Mouse (Mus musculus) midbrain, embryonic 11.5 days (tissue): ENCODE results near the gene Car11. TPM values are rescaled to one million over a fixed set of nuclear protein-coding genes. Genes with fewer than 3 reads are reported as not detected.
A peak's percentile ranks its signal among the peaks of the same experiment; 100 is the strongest.

Experiments
- ATAC-seq: fragments of 200-750 bp; cut with Nextera tagmentation; 2 replicates; pipeline ENCODE4 v1.8.0; 2017; ENCODE audit warnings: moderate TSS enrichment, moderate library complexity; ENCODE audit not compliant: low FRiP score
- DNase-seq: peaks from one replicate; pipeline ENCODE4 v3.0.0; 2015; ENCODE audit warnings: low spot score; ENCODE audit errors: missing footprints
- H3K27ac ChIP-seq: fragments of 300-500 bp; sonication (generic); 2 replicates; pipeline ENCODE4 v1.5.1; 2014; ENCODE audit warnings: low read depth, low read length
- H3K27me3 ChIP-seq: fragments of 300-500 bp; sonication (generic); 2 replicates; pipeline ENCODE4 v1.6.1; 2014; ENCODE audit warnings: mild to moderate bottlenecking, low read length, moderate library complexity, mixed read lengths; ENCODE audit not compliant: control insufficient read depth, insufficient read depth
- H3K36me3 ChIP-seq: fragments of 300-500 bp; sonication (generic); 2 replicates; pipeline ENCODE4 v1.6.1; 2014; ENCODE audit warnings: mild to moderate bottlenecking, low read length, moderate library complexity, mixed read lengths; ENCODE audit not compliant: control insufficient read depth, insufficient read depth
- H3K4me1 ChIP-seq: fragments of 300-500 bp; sonication (generic); 2 replicates; pipeline ENCODE4 v1.6.1; 2014; ENCODE audit warnings: low read length; ENCODE audit not compliant: control insufficient read depth, insufficient read depth
- H3K4me2 ChIP-seq: fragments of 300-500 bp; sonication (generic); 2 replicates; pipeline ENCODE4 v1.6.1; 2014; ENCODE audit warnings: mild to moderate bottlenecking, moderate library complexity
- H3K4me3 ChIP-seq: fragments of 300-500 bp; sonication (generic); 2 replicates; pipeline ENCODE4 v1.5.1; 2014; ENCODE audit warnings: low read depth, low read length
- H3K9ac ChIP-seq: fragments of 300-500 bp; sonication (generic); 2 replicates; pipeline ENCODE4 v1.6.1; 2014; ENCODE audit warnings: low read length
- H3K9me3 ChIP-seq: fragments of 300-500 bp; sonication (generic); 2 replicates; pipeline ENCODE4 v1.6.1; 2016; ENCODE audit warnings: low read length; ENCODE audit not compliant: control insufficient read depth
- WGBS: fragments of 180-500 bp; shearing (Covaris S2); extraction: QIAGEN DNeasy Blood & Tissue Kit; methylation state at CpG from one replicate; pipeline ENCODE4 v1.1.7; 2014; 5-methylcytosine and 5-hydroxymethylcytosine counted together
- polyA plus RNA-seq: library from polyadenylated mRNA; unstranded; fragments of >200 nt; fragmentation: Nextera tagmentation; extraction: Ambion mirVana; gene quantifications from 2 replicates; pipeline ENCODE4 v1.2.1, GENCODE M21; 2014

Gene Car11
- polyA plus RNA-seq, 1 experiment from 2014 or later = 3.3 TPM

DNA sequence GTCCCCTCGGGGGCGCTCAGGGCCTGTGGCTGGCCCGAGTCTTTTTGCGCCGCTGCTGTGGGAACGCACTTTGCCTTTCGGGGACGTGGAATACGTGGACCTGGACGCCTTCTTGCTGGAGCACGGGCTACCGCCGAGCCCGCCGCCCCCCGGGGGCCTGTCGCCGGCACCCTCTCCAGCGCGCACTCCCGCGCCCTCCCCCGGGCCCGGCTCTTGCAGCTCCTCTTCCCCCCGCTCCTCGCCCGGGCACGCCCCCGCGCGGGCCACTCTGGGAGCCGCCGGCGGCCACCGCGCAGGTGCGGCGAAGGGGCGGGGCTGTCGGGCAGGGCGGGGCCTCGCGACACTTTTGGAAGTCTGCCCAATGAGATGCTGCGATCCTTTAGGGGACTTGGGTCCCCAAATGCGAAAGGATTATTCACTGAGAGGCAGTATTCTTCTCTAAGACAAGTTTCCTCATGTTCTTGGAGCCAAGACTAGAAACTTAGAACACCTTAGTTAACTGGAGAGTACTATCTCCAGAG is 7.1 kb downstream of the Car11 start:
- H3K36me3 ChIP-seq = peaks cover 14% of the 10 kb centered on the region
- peak overlapping the region; percentile 52 for H3K4me3 ChIP-seq
- ATAC-seq = peak; percentile 2; the same call in 1 of the 2 replicates
- H3K9ac ChIP-seq = peak overlapping the region; percentile 76
- WGBS = under 1% methylated on average over 29 of the region's 45 CpGs
- H3K9me3 ChIP-seq = no peaks in the 10 kb centered on the region
- H3K4me1 ChIP-seq = peaks cover 59% of the 10 kb centered on the region
- H3K4me2 ChIP-seq = peak overlapping the region; percentile 98
- H3K27me3 ChIP-seq = no peaks in the 10 kb centered on the region
- no peak overlapping the region for H3K27ac ChIP-seq
- DNase-seq = peak; percentile 97

DNA sequence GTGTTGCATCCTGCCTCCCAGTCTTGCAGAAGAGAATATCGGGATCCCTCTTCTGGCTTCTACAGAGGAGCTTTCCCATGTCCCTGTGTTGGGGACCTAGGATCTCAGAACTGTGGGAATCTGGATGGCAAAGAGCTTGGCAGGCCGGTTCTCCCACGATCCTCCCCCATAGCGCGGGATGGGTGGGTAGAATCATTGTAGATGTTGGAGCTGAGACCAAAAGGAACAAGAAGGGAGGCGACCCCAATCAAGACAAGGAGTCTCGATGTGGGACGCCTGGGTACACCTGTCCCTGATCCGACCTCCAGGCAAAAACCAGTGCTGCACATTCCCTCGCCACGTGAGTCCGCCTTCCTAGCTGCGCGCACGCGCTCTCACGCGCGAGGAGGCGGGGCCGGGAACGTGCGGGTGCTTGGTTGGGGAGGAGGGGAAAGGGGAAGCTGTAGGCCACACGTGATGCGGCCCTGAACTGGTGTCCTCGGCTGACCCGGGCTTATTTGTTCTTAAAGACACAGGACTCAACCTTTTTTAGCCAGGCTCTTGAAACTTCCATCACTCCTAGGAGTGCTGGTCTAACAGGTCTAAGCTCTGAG is 7.8 kb downstream of the Car11 start:
- peak overlapping the region; percentile 52 for H3K4me3 ChIP-seq
- H3K9me3 ChIP-seq = no peaks in the 10 kb centered on the region
- H3K4me1 ChIP-seq = peaks cover 59% of the 10 kb centered on the region
- no peak overlapping the region; the same call in 1 of the 2 replicates for H3K9ac ChIP-seq
- no peaks in the 10 kb centered on the region for H3K27me3 ChIP-seq
- under 1% methylated on average over 27 of the region's 27 CpGs for WGBS
- ATAC-seq (no peak), DNase-seq (peak; percentile 98)
- H3K4me2 ChIP-seq = peak overlapping the region; percentile 98
- H3K36me3 ChIP-seq = peaks cover 18% of the 10 kb centered on the region
- H3K27ac ChIP-seq = no peak overlapping the region

DNA sequence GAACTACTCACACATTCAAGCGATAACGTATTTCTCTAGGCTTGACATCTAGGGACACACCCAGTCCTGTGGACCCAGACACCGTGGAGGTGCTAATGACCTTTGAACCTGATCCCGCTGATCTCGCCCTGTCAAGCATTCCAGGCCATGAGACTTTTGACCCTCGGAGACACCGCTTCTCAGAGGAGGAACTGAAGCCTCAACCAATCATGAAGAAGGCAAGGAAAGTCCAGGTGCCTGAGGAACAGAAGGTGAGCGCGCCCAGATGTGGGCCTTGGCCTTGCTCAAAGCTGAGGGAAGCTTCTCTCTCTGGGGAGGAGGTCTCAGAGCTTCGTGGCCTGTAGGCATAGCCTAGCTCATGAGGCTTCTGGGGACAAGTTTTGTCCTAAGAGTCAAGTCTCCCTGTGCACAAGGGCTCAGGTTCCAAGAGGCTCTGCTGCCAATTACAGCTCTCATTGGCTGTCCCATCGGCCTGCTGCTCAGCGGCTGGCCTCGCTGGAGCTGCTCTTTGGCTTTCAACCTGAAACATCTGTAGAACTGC is 8.6 kb downstream of the Car11 start:
- no peaks in the 10 kb centered on the region for H3K9me3 ChIP-seq
- ATAC-seq (no peak), DNase-seq (no peak)
- H3K9ac ChIP-seq = peak overlapping the region; percentile 18; the same call in 1 of the 2 replicates
- peaks cover 58% of the 10 kb centered on the region for H3K4me1 ChIP-seq
- no peak overlapping the region for H3K4me3 ChIP-seq
- peak overlapping the region; percentile 98 for H3K4me2 ChIP-seq
- no peak overlapping the region for H3K27ac ChIP-seq
- peaks cover 24% of the 10 kb centered on the region for H3K36me3 ChIP-seq
- 55% methylated on average over 13 of the region's 13 CpGs for WGBS
- H3K27me3 ChIP-seq = no peaks in the 10 kb centered on the region

DNA sequence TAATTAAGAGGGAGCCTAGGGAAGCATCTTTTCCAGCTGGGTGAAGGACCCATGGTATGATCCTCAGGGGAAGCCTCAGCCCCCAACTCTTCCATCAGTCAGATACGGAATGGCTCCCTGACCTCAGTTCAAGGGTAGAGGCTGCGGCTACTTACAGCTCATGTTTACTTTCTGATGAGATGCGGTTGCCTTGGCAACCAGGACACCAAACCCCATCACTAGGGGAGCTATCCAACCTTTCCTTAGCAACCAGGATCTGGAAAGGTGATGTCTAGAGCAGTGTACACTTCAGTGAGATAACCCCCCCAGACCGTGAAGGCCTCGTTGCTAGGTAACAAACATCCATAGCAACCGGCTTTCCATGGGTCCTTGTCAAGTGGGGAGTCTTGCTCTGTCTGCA is 9.4 kb downstream of the Car11 start:
- H3K27me3 ChIP-seq = no peaks in the 10 kb centered on the region
- DNase-seq = peak; percentile 92
- H3K36me3 ChIP-seq = peaks cover 25% of the 10 kb centered on the region
- H3K4me1 ChIP-seq = peaks cover 52% of the 10 kb centered on the region
- H3K27ac ChIP-seq = no peak overlapping the region
- H3K9ac ChIP-seq = no peak overlapping the region
- ATAC-seq = 0 out of 2 replicates have a peak, but pooled peaks have one; percentile 8
- H3K4me2 ChIP-seq = no peak overlapping the region
- WGBS = 34% methylated on average over 6 of the region's 6 CpGs
- no peaks in the 10 kb centered on the region for H3K9me3 ChIP-seq
- no peak overlapping the region for H3K4me3 ChIP-seq

DNA sequence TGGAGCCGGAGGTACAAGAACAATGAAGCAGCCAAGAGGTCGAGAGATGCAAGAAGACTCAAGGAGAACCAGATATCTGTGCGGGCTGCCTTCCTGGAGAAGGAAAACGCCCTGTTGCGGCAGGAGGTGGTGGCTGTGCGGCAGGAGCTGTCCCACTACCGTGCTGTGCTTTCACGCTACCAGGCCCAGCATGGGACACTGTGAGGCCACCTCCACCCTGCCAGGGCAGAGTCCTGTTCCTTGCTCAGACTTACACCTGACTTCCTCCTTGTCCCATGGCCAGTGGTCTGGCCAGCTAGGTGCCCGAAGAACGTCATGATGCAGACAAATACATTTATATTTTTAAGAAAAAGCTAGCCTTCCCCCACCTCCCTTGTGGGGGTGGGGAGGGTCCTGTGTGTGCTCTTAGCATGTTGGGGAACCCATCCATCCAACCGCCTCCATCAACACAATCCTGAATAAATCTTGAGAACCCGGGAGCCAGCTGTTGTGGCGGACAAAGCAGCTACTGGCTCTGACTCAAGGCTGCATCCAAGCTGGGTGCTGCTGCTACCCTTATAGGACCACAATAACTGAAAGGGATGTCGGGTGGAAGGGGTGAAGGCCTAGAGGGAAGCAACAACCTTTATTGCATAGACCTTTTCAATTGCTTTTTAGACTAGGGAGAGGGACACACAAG is 10.2 kb downstream of the Car11 start:
- Histone ChIP-seq H3K9me3 (no peaks in the 10 kb centered on the region), H3K4me3 (no peak overlapping the region), H3K9ac (no peak overlapping the region), H3K27ac (peak overlapping the region; percentile 50), H3K36me3 (peaks cover 25% of the 10 kb centered on the region), H3K27me3 (no peaks in the 10 kb centered on the region), H3K4me2 (no peak overlapping the region), H3K4me1 (peaks cover 56% of the 10 kb centered on the region)
- no peak for DNase-seq
- 74% methylated on average over 14 of the region's 14 CpGs for WGBS
- ATAC-seq = no peak

DNA sequence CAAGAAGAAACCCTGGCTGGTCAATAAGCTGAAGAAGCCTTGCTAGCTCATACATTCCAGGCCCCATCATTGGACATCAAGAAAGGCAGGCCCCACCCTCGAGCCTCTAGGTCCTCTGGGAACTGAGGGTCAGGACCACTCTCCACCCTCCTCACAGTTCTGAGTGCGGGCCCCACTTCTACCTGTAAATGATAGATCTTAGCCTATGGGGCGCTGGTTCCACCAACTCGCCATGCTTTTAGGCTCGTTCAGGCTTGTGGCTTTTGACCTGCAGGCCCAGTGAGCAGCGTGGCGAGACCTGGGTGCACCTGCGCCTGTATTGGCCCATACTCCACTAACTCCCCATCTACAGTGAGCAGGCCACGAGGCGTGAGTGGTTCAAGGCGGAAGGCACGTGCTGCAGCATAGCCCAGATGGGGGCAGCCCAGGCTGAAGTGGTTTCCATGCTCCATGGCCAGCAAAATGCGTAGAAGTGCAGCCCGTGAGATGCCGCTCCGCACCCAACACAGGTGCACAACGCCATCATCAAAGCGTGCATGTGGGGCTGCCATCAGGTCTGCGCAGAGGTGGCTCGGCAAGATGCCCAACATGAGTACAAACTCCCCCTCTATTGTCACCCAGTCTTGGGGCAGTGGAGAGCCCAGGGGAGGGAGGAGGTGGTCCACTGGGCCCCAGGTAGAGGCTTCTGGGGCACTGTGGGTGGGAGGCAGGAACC is 11.0 kb downstream of the Car11 start:
- H3K4me3 ChIP-seq = no peak overlapping the region
- WGBS = 94% methylated on average over 20 of the region's 20 CpGs
- H3K27me3 ChIP-seq = no peaks in the 10 kb centered on the region
- H3K9ac ChIP-seq = no peak overlapping the region
- no peak overlapping the region for H3K27ac ChIP-seq
- ATAC-seq (no peak), DNase-seq (no peak)
- no peaks in the 10 kb centered on the region for H3K9me3 ChIP-seq
- H3K36me3 ChIP-seq = peaks cover 25% of the 10 kb centered on the region
- no peak overlapping the region for H3K4me2 ChIP-seq
- peaks cover 55% of the 10 kb centered on the region for H3K4me1 ChIP-seq

DNA sequence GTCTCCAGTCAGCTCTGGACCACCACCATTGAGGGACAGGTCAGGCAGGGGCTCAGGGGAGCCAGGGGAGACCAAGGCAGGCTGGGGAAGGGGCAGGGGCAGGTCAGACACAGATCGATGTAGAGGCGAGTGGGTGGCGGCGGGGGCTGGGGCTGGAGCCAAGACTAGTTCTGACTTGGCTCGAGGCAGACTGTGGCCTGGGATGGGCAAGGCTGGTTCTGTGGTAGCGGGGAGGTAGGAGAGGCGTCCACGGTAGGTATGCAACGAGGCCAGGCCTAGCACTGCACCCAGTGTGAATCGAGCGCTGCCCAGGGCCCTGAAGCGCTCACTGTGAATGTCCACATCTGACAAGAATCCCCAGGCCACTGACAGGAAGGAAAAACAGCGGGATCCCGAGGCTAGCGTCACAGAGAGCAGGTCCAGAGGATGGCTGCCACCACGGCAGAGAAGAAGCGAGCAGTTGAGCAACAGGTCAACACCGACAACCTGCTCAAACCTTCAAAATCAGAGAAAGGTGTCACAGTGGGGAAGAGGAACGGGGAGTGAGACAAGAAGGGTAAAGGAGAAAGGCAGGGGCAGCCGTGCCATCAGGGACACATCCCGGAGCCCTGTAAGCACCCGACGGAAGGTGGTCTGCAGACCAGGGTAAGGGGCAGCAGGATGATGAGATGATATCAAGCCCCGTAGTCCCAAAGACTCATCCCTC is 11.8 kb downstream of the Car11 start:
- Histone ChIP-seq H3K36me3 (peaks cover 25% of the 10 kb centered on the region), H3K4me1 (peaks cover 55% of the 10 kb centered on the region), H3K27ac (no peak overlapping the region), H3K4me2 (no peak overlapping the region), H3K4me3 (no peak overlapping the region), H3K9me3 (no peaks in the 10 kb centered on the region), H3K9ac (no peak overlapping the region), H3K27me3 (no peaks in the 10 kb centered on the region)
- no peak for DNase-seq
- no peak for ATAC-seq
- WGBS = 92% methylated on average over 24 of the region's 24 CpGs

DNA sequence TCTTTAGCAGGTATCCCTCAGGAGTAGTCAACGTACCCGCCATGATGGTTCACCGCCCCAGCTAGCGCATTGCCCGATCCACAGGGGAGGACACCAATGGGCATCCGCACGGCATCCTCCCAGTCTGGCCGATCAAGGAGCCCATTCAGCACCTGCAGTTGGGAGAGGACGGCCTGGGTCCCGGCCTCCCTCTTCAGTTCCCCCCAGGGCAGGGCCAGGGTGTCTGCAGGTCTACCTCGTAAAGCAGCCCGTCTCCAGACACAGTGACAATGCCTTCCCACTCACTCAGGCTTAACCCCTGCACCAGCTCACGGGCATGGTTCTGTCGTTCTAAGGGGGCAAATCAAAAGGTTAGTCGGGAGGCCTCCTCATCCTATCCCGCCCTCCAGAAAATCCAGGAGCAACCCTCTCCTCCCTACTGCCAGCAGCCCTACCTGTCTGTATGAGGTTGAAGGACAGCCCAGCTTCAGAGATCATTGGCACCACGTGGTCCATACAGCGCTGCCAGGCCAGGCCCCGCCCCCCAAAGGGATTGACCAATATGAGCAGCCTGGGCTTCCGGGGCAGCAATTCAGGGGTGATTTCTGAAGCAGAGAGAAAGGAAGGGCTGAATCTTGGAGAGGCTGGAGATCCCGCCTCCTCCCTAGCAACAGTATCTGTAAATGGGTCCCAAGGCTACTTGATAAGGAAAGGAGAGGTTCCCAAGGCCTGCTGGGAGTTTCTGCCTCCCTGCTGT is 12.5 kb downstream of the Car11 start:
- WGBS = 86% methylated on average over 20 of the region's 21 CpGs
- ATAC-seq = no peak
- Histone ChIP-seq H3K27ac (no peak overlapping the region), H3K9me3 (no peaks in the 10 kb centered on the region), H3K4me2 (no peak overlapping the region), H3K27me3 (no peaks in the 10 kb centered on the region), H3K36me3 (peaks cover 25% of the 10 kb centered on the region), H3K9ac (no peak overlapping the region), H3K4me1 (peaks cover 54% of the 10 kb centered on the region), H3K4me3 (no peak overlapping the region)
- DNase-seq = no peak
